Mouse (Mus musculus) thymus, adult 18-20 months (tissue): ENCODE results near the gene Katna1.

ENCODE experiments used
- DNase-seq, 2 experiments: peaks; one replicate each; pipeline ENCODE4 v3.0.0; 2022; ENCODE audit warnings: mixed read lengths in 2 of 2

Katna1 gene

GRCm38 (mm10) chr10:7780238-7781176, 54.7 kb downstream of the Katna1 start:
- DNase-seq, result peak; percentile 77 to 83

- no peak for DNase-seq
These were observed 55.4 kb downstream of the Katna1 start for GRCm38 (mm10) chr10:7781214-7781613.

- DNase-seq, result no peak
These were observed 61.5 kb downstream of the Katna1 start for GRCm38 (mm10) chr10:7787319-7787718.

GRCm38 (mm10) chr10:7792254-7792750, 66.5 kb downstream of the Katna1 start:
- no peak for DNase-seq

GRCm38 (mm10) chr10:7792751-7793385, 67.1 kb downstream of the Katna1 start, which contains the start of the genes Ginm1 and Ppil4:
TSS of gene Ginm1 (minus strand) at chr10:7792824.
TSS of gene Ppil4 (plus strand) at chr10:7792891.
- DNase-seq, result peak; percentile 74 to 81

GRCm38 (mm10) chr10:7801258-7801657, 75.5 kb downstream of the Katna1 start:
- DNase-seq, result no peak

- no peak for DNase-seq
These were observed 76.8 kb downstream of the Katna1 start for GRCm38 (mm10) chr10:7802519-7803140.

GRCm38 (mm10) chr10:7809937-7810336, 84.1 kb downstream of the Katna1 start:
- DNase-seq, result no peak
